Mouse (Mus musculus): ENCODE results near the gene Dnah17. TPM values are rescaled to one million over a fixed set of nuclear protein-coding genes. Genes with fewer than 3 reads are reported as not detected.
A peak's percentile ranks its signal among the peaks of the same experiment; 100 is the strongest.

Gene Dnah17
- polyA plus RNA-seq, 1 experiment from 2014 or later, result 0.32 TPM

DNA sequence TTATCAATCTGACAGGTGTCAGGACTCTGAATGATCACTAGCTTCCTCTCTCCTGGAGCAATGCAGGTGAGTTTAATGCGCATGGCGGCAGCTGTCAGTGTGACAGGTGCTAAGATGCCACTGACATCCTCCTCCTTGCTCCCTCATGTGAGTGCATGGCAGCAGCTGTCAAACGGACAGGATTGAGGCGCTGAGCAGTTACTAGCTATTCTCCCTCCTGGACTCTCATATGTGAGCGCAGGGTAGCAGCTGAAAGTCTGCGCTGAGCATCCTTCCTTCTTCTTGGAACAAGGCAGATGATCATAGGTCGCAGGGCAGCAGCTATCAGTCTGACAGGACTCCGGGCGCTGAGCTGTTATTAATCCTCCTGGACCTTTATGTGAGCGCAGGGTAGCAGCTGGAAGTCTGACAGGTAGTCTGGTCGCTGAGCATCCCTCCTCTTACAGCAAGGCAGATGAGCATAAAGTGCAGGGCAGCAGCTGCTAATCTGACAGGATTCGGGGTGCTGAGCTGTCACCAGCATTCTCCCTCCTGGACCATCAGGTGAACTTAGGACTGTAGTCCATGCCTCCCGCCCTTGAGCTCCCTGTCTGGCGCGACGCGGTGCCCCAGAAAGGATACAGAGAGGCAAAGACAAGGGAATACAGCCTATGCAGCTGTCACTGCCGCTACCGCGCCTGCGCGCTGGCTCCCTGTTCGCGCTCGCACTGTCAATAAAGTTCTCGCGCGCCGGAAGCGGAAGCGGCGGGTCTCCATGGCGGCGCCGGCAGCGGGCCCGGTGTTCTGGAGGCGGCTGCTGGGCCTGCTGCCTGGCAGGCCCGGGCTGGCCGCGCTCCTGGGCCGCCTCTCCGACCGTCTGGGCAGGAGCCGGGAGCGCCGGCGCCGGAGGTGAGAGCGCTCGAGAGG lies 144.1 kb downstream of the Dnah17 start, which contains the start of gene Pgs1:
TSS of gene Pgs1 (plus strand) at position 167 of the 906 bp plus-strand sequence.
- peak within 1 kb of the TSS; percentile 95 for H3K27ac ChIP-seq
- WGBS, result 5% methylated on average over 47 of the region's 51 CpGs
- no peaks in the 10 kb centered on the region for H3K9me3 ChIP-seq
- H3K4me3 ChIP-seq, result peak within 1 kb of the TSS; percentile 100
- H3K27me3 ChIP-seq, result no peaks in the 10 kb centered on the region
- no peaks in the 10 kb centered on the region for H3K36me3 ChIP-seq
- peak within 1 kb of the TSS; percentile 85 for H3K4me2 ChIP-seq
- ATAC-seq (ENCODE audit: low FRiP score), result peak; percentile 91
- peak within 1 kb of the TSS; percentile 97 for H3K9ac ChIP-seq
- peaks cover 49% of the 10 kb centered on the region for H3K4me1 ChIP-seq (replicated peaks)

DNA sequence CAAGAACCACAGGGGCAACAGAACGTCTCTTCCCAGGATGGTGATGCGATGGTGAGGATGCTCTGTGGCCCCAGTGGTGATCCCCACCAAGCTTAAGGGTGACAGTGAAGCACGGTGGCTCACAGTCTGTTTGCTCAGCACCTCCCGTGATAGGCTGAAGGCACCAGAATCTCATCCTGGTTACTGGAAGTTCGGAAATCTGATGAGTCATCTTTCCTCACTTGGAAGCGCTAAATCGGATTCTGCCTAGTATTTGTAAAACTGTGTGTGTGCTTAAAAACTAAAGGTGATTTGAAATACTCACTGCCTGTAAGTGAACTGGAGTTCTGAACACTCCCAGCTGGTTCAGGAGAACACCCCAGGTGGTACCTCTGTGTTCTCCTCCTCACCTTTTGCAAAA lies 146.7 kb downstream of the Dnah17 start:
- H3K4me2 ChIP-seq, result no peak overlapping the region
- no peaks in the 10 kb centered on the region for H3K9me3 ChIP-seq
- H3K27me3 ChIP-seq, result no peaks in the 10 kb centered on the region
- no peak for ATAC-seq (ENCODE audit: low FRiP score)
- H3K4me1 ChIP-seq (replicated peaks), result peaks cover 24% of the 10 kb centered on the region
- no peak overlapping the region for H3K27ac ChIP-seq
- WGBS, result 73% methylated on average over 7 of the region's 7 CpGs
- no peaks in the 10 kb centered on the region for H3K36me3 ChIP-seq
- H3K4me3 ChIP-seq, result no peak overlapping the region
- no peak overlapping the region for H3K9ac ChIP-seq

DNA sequence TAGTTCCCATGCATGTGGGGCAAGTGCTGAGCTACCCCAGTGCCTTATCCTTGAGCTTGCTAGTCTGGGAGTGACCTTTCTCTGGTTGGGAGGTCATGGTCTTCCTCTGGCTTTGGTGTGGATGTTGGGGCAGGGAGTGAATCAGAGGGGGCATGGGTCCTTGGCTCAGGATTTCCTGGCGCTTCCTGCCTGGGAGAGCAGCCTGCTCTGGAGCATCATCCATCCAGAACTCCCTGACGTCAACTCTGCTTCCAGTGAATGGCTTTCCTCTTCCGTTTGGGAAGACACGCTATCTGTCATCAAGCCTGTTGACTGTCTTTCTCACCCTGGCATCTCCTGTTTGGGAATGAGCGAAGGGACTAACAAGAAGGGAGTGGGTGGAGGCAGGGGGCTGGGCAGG lies 148.0 kb downstream of the Dnah17 start:
- H3K9me3 ChIP-seq, result no peaks in the 10 kb centered on the region
- H3K9ac ChIP-seq, result no peak overlapping the region
- 79% methylated on average over 5 of the region's 5 CpGs for WGBS
- no peak overlapping the region for H3K27ac ChIP-seq
- no peaks in the 10 kb centered on the region for H3K36me3 ChIP-seq
- H3K4me2 ChIP-seq, result no peak overlapping the region
- no peaks in the 10 kb centered on the region for H3K27me3 ChIP-seq
- H3K4me1 ChIP-seq (replicated peaks), result peaks cover 10% of the 10 kb centered on the region
- no peak for ATAC-seq (ENCODE audit: low FRiP score)
- no peak overlapping the region for H3K4me3 ChIP-seq

GRCm38 (mm10) chr11:117979388-117979787 lies 151.0 kb downstream of the Dnah17 start:
- H3K27ac ChIP-seq, result no peak overlapping the region
- 58% methylated on average over 7 of the region's 7 CpGs for WGBS
- ATAC-seq (ENCODE audit: low FRiP score), result no peak
- 0 out of 2 replicates have a peak, but pooled peaks cover 5% of the 10 kb centered on the region for H3K27me3 ChIP-seq
- no peak overlapping the region for H3K4me3 ChIP-seq
- H3K9ac ChIP-seq, result no peak overlapping the region
- no peaks in the 10 kb centered on the region for H3K36me3 ChIP-seq
- H3K4me1 ChIP-seq (replicated peaks), result peaks cover 23% of the 10 kb centered on the region
- H3K4me2 ChIP-seq, result no peak overlapping the region
- H3K9me3 ChIP-seq, result no peaks in the 10 kb centered on the region

GRCm38 (mm10) chr11:117977694-117978360 lies 152.6 kb downstream of the Dnah17 start:
- Histone ChIP-seq H3K27me3 (0 out of 2 replicates have a peak, but pooled peaks cover 9% of the 10 kb centered on the region), H3K9ac (no peak overlapping the region), H3K36me3 (no peaks in the 10 kb centered on the region), H3K27ac (no peak overlapping the region), H3K4me2 (no peak overlapping the region), H3K4me1 (replicated peaks) (peaks cover 30% of the 10 kb centered on the region), H3K4me3 (no peak overlapping the region), H3K9me3 (no peaks in the 10 kb centered on the region)
- ATAC-seq (ENCODE audit: low FRiP score), result no peak
- 60% methylated on average over 5 of the region's 5 CpGs for whole genome bisulfite sequencing

DNA sequence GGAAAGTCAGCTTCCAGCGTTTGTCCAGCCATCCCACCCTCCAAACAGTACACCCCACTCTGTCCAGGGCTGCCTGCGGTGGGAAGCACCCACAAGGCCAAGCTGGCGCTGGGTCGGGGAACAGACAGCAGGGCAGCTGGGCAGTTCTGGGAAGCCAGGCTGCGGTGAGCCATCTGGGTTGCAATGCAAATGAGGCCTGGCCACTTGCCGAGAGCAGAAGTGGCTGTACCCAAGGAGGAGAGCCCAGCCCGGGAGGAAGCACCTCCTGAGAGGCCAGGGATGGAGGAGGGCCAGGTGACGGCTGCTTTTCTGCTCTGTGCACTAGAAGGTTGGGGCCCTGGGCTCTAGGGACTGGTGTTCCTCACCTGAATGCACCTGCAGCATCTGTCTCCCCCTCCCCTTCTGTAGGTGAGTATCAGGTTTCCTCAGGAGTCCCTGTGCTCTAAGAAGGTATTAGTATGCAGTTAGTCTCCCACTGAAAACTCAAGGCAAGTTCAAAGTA lies 154.3 kb downstream of the Dnah17 start:
- Histone ChIP-seq H3K4me2 (no peak overlapping the region), H3K9me3 (no peaks in the 10 kb centered on the region), H3K4me3 (no peak overlapping the region), H3K27ac (peak overlapping the region; percentile 84), H3K4me1 (replicated peaks) (peaks cover 30% of the 10 kb centered on the region), H3K36me3 (no peaks in the 10 kb centered on the region), H3K9ac (peak overlapping the region; percentile 36), H3K27me3 (0 out of 2 replicates have a peak, but pooled peaks cover 13% of the 10 kb centered on the region)
- peak; percentile 49 for ATAC-seq (ENCODE audit: low FRiP score)
- WGBS, result 3% methylated on average over 8 of the region's 8 CpGs

DNA sequence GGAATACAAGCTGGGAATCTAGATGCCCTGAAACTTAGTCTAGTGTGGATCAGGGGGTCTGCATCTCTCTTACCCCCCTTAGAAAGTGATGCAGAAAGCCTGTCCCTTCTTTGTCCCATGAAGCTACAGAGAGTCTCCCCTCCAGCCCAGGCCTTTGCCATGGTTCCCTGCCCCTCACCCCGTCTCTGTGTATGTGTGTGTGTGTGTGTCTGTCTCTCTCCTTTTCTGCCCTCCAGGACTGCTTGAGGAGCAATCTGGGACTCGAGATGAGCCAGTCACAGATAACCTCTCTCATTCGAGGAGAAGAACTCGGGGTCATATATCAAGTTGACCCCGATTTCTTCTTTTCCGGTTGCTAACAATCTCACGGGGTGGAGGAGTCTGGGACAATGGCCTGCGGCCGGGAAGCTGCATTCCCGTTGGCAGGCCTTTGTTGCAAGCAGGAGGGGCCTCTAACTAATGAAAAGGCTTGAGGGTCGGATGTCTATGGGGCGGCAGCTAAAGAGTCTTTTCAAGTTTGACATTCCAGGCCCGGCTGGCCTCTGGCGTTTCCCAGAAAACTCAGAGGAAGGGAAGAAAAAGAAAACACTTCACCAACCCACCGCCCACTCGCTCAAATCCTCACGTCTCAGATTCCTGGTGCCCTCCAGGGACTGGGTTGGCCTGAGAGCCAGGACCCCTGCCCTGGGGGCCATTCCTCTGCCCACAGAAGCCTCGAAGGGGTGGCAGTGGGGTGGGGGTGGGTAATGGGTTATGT lies 155.0 kb downstream of the Dnah17 start:
- ATAC-seq (ENCODE audit: low FRiP score), result peak; percentile 43; the same call in 1 of the 2 replicates
- Histone ChIP-seq H3K4me1 (replicated peaks) (peaks cover 30% of the 10 kb centered on the region), H3K4me2 (no peak overlapping the region), H3K27me3 (peaks cover 18% of the 10 kb centered on the region; the same call in 1 of the 2 replicates), H3K9me3 (no peaks in the 10 kb centered on the region), H3K27ac (peak overlapping the region; percentile 84), H3K9ac (peak overlapping the region; percentile 24; the same call in 1 of the 2 replicates), H3K36me3 (no peaks in the 10 kb centered on the region), H3K4me3 (no peak overlapping the region)
- WGBS, result 4% methylated on average over 18 of the region's 18 CpGs

- H3K27ac ChIP-seq, result peak overlapping the region; percentile 84; the same call in 1 of the 2 replicates
- H3K36me3 ChIP-seq, result no peaks in the 10 kb centered on the region
- H3K27me3 ChIP-seq, result peaks cover 19% of the 10 kb centered on the region; the same call in 1 of the 2 replicates
- 21% methylated on average over 14 of the region's 14 CpGs for WGBS
- H3K4me1 ChIP-seq (replicated peaks), result peaks cover 35% of the 10 kb centered on the region
- no peak for ATAC-seq (ENCODE audit: low FRiP score)
- 0 out of 2 replicates have a peak overlapping the region, but pooled peaks have one; percentile 24 for H3K9ac ChIP-seq
- H3K4me2 ChIP-seq, result no peak overlapping the region
- no peak overlapping the region for H3K4me3 ChIP-seq
- H3K9me3 ChIP-seq, result no peaks in the 10 kb centered on the region
Measured at GRCm38 (mm10) chr11:117974327-117975125, 155.9 kb downstream of the Dnah17 start.

GRCm38 (mm10) chr11:117973569-117973968 lies 156.9 kb downstream of the Dnah17 start:
- H3K27me3 ChIP-seq, result peaks cover 19% of the 10 kb centered on the region; the same call in 1 of the 2 replicates

DNA sequence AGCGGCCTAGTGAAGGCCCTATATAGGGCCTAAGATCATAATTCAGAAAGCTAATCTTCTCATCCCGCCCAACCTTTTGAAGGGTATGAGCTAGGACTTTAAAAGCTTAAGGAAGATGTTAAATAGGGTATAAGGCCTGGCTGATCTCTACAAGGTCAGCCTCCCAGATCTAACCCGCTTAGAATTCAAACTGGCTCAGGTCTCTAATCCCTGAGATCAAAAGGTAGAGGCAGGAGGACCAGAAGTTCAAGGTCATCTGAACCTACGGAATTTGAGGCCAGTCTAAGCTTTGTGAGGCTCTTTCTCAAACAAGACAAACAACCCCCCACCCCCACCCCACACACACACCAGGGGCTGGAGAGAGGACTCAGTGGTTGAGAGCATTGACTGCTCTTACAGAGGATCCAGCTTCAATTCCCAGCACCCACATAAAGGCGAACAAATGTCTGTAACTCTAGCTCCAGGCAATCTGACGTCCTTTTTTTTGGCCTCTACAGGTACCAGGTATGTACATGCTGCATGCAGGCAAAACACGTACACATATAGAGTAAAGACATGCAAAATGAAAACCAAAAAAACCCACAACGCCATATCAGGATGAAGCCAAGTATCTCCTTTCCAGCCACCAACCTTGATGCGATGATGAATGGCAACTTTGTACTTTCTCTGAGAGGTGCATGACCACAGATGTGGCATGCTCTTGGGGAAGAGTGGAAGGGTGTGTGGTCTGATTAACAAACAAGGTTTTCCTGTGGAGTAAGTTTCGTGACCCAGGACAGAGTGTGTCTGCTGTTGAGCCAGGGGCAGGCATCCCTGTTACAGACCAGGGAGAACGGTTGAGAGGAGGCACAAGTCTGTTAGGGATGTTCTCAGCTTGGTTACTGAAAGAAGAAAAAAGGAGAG lies 157.5 kb downstream of the Dnah17 start:
- peaks cover 47% of the 10 kb centered on the region for H3K4me1 ChIP-seq (replicated peaks)
- no peak overlapping the region for H3K4me3 ChIP-seq
- no peak for ATAC-seq (ENCODE audit: low FRiP score)
- H3K27me3 ChIP-seq, result peaks cover 21% of the 10 kb centered on the region; the same call in 1 of the 2 replicates
- no peaks in the 10 kb centered on the region for H3K9me3 ChIP-seq
- H3K36me3 ChIP-seq, result no peaks in the 10 kb centered on the region
- WGBS, result 64% methylated on average over 11 of the region's 11 CpGs
- no peak overlapping the region for H3K9ac ChIP-seq
- no peak overlapping the region for H3K27ac ChIP-seq
- no peak overlapping the region for H3K4me2 ChIP-seq

More at GRCm38 (mm10) chr11:117973569-117973968, 156.9 kb downstream of the Dnah17 start:
- ATAC-seq (ENCODE audit: low FRiP score), result no peak
- no peaks in the 10 kb centered on the region for H3K9me3 ChIP-seq
- H3K36me3 ChIP-seq, result no peaks in the 10 kb centered on the region
- H3K27ac ChIP-seq, result no peak overlapping the region
- H3K4me2 ChIP-seq, result no peak overlapping the region
- WGBS, result 43% methylated on average over 5 of the region's 5 CpGs
- H3K4me1 ChIP-seq (replicated peaks), result peaks cover 40% of the 10 kb centered on the region
- no peak overlapping the region for H3K9ac ChIP-seq
- no peak overlapping the region for H3K4me3 ChIP-seq

All from hindbrain, embryonic 13.5 days (tissue).